Mouse (Mus musculus) layer of hippocampus, adult 9-11 months (tissue): Measurements from ENCODE around the gene Slc25a23.

Experiments used
- DNase-seq: peaks from one replicate; pipeline ENCODE4 v3.0.0; 2022

Slc25a23 gene

DNA sequence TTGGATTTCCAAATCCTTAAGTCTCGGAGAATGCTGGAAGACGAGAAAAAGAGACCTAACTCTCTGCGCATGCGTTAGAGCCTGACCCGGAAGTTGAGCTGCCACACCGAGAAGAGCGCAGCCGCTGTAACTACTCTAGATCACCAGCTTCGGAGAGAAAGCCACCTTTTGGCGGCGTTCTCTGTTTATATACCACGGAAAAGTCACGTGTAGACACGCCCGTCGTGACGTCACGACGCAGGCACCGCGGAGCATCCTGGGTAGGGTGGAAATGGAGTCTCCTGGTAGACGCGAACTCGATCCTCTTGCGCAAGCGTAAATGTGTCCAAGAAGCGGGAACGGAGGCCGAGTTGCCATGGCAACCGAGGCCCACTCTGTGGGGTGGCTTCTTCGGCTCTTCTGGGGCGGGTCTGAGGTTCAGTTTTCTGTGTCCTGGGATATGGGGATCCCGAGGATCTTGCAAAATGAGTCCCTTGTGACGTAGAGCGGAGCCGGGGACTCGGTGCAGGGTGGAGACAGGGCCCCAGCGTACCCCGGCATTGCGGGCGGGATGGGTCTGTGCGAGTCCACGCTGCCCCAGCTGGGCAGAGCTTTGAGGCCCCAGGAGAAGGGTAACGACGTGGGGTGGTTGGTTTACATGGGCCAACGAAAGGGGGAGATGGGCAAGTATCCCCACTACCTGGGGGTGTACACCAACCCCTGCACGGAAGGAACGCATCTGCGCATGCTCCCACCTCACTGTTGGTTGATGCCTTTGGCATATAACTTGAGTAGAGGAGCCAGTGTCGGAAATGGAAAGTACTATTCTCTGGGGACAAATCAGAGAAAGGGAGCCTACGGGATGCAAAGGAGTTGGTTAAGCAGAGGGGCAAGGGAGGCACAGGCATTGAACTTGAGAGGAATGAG, 48.2 kb downstream of the Slc25a23 start, which contains the start of the genes Gtf2f1 and Gm17949:
Gene Gtf2f1 (minus strand): TSS at position 53 of the 906 bp plus-strand sequence.
Gene Gm17949 (plus strand): TSS at position 234 of the 906 bp plus-strand sequence.
- peak; percentile 97 for DNase-seq

GRCm38 (mm10) chr17:57010911-57011235, 48.8 kb downstream of the Slc25a23 start:
- no peak for DNase-seq

DNA sequence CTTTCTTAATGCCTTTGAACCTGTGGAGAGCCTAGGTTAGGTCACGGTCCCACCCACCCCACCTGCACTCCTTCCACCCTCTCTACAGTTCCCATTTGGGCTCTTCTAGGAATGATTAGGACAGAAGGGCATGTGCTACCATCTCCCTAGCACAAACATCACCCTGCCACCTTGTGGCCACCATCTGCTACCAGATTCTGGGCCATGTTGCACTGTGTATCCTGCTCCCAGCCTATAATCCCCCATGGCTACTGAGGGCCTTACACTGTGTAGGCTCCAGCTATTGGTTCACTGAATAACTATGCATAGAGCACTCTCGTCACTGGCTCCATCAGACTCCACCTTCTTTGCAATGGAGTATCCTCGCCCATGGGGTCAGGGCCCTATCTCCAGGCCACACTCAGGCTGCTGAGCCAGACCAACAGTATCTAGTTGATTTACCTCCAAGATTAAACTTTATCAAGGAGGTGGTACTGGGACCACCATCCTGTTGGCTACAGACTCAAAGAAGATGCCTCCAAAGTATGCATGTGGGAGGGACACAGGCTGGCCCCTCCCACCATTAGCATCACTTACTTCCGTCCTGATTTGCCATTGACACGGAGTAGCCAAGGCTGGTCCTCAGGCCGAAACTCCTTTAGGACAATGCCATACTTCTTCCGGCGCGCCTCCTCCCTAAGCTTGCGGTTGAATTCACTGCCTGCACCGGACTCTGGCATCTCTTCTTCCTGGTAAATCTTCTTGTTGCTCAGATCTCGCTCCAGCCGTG, 52.3 kb downstream of the Slc25a23 start:
- no peak for DNase-seq

DNA sequence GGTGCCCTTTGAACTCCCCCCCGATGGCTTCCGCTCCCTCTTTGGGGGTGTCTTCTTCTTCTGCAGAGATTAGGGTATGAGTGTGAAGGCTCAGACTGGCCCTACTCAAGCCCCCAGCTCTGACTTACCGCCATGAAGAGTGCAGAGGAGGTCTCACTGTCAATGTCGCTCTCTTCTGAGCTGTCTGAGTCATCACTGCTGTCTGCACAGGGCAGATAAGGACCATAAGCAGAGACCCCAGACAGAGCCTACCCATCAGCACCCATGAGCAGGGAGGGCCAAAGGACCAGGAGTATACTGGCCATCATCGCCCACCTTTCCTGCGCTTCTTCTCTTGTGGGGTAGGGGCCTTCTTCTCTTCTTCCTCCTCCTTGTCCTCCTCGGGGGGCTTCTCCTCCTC, 55.7 kb downstream of the Slc25a23 start:
- no peak for DNase-seq

- DNase-seq: no peak
Observed at GRCm38 (mm10) chr17:57001228-57001627, 58.4 kb downstream of the Slc25a23 start.

- no peak for DNase-seq
Observed at GRCm38 (mm10) chr17:56999968-57000609, 59.6 kb downstream of the Slc25a23 start, which contains the start of gene Pspn. Gene Pspn, minus strand, starts transcription at chr17:57000018.

- DNase-seq: no peak
Observed at GRCm38 (mm10) chr17:56999414-56999813, 60.2 kb downstream of the Slc25a23 start.

- peak; percentile 98 for DNase-seq
Observed at GRCm38 (mm10) chr17:56997029-56997667, 62.5 kb downstream of the Slc25a23 start, which contains the start of gene Alkbh7. Gene Alkbh7, plus strand, starts transcription at chr17:56997339.

- DNase-seq: no peak
Observed at GRCm38 (mm10) chr17:56996506-56996905, 63.2 kb downstream of the Slc25a23 start.

- no peak for DNase-seq
Observed at GRCm38 (mm10) chr17:56995046-56995445, 64.6 kb downstream of the Slc25a23 start.
